Mouse (Mus musculus): ENCODE measurements around the gene Krt2. TPM values are rescaled to one million over a fixed set of nuclear protein-coding genes. Genes with fewer than 3 reads are reported as not detected.

Gene Krt2
- total RNA-seq, 2 experiments from 2014 or later: not detected

DNA sequence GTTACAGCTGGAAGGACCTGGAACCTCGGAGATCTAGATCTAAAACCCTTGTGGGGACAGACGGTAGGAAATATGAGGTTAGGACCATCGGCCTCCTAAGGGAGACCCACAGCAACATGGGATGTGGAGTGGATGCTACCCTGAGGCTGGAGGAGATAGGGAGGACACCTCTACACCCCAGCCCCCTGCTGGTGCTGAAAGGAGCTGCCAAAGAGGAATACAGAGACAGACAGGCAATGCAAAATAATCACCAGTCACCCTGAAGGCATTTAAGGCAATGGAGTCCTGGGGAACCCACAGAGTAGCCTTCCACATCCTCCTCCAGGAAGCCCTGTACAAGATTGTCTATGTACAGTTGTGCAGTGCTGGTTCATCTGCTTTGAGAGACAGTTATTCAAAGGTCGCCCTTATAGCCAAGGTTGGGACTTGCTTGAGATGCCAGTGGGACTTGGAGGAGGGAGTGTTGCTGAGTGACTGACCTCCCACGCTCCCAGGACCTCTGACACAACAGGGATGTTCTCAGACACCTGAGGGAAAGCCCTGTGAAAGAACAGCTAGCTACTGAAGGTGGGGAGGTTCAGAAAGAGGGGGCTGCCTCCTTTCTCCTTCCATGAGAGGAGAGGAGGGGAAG is 45.8 kb downstream of the Krt2 start:
- peak; percentile 44 for DNase-seq

DNA sequence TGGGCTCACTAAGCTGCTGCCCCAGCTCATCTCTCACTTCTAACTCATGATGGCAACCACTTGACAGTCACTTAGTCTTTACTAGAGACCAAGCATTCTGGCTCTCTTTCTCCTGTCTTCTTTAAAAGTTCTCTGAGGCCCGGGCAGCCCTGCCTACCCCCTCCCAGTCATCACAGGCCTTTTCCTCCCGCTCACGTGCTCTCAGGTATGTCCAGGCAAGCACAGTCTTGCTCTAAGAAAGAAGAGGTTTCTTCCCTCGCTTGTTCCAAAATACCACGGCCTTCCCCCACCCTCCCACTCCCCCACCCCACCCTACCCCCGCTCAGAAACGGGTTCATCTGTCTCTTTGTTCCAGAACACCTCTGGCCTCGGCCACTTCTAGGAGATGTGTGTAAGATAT is 47.7 kb downstream of the Krt2 start:
- no peak for DNase-seq

Other genes with a start within 250 kb of the Krt2 start
- not detected for gene Krt75, start 244.3 kb downstream of the Krt2 start, total RNA-seq (2021)
- not detected for gene Gm5414, start 190.0 kb downstream of the Krt2 start, total RNA-seq (2021)
- not detected for gene Gm5478, start 170.8 kb downstream of the Krt2 start, total RNA-seq (2021)
- not detected for gene Krt6b, start 137.9 kb downstream of the Krt2 start, total RNA-seq (2021)
- gene Krt6a, start 123.9 kb downstream of the Krt2 start, total RNA-seq (2021): not detected
- not detected for gene Krt5, start 105.3 kb downstream of the Krt2 start, total RNA-seq (2021)
- gene Krt71, start 75.1 kb downstream of the Krt2 start, total RNA-seq (2021): not detected
- gene Krt72, start 31.7 kb downstream of the Krt2 start, total RNA-seq (2021): not detected
- gene Krt73, start 15.8 kb downstream of the Krt2 start, total RNA-seq (2021): not detected
- under 1 TPM; 0.18 to 0.51 TPM for gene Krt1, start 32.6 kb upstream of the Krt2 start, total RNA-seq (2021)
- gene Krt77, start 51.5 kb upstream of the Krt2 start, total RNA-seq (2021): not detected
- not detected for gene Krt76, start 74.8 kb upstream of the Krt2 start, total RNA-seq (2021)
- under 1 TPM in 1 of 2 experiments, not detected in 1; 0.18 TPM for gene Krt4, start 106.6 kb upstream of the Krt2 start, total RNA-seq (2021)
- gene Krt79, start 122.2 kb upstream of the Krt2 start, total RNA-seq (2021): 1 to 10 TPM; 3.8 to 5.3 TPM
- under 1 TPM in 1 of 2 experiments, not detected in 1; 0.09 TPM for gene Krt78, start 136.1 kb upstream of the Krt2 start, total RNA-seq (2021)
- gene Krt8, start 186.3 kb upstream of the Krt2 start, total RNA-seq (2021): 10 to 100 TPM; 12.1 to 24.2 TPM
- gene Krt18, start 210.0 kb upstream of the Krt2 start, total RNA-seq (2021): 10 to 100 TPM; 15.9 to 28.3 TPM

Measured in adrenal gland, postnatal 10 days (tissue).